Mouse (Mus musculus) 3T3-L1 (cell line): ENCODE measurements around the gene Slc5a5.

Experiments
- DNase-seq: peaks from one replicate; pipeline ENCODE4 v3.0.0-alpha.2; 2015; ENCODE audit warnings: low read depth, low spot score

The Slc5a5 gene

DNA sequence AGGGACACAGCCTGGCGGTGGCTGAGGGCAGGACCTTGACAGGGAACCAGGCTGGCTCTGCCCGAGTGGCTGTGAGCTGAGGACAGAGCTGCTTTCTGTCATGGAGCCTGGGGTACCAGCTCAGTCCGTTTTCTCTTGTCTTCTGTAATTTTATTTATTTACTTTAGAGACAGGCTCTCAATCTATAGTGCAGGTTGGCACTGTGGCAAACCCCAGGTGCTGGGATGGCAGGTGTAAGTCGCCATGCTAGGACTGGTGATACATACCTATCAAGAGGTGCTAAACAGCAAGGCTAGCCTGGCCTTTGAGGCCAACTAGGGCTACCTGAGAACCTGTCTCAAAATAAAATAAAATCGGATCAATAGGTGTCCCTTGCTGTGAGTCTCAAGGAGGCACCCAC, 36.5 kb downstream of the Slc5a5 start:
- no peak for DNase-seq

- no peak for DNase-seq
Measured at GRCm38 (mm10) chr8:70853863-70854262, 38.7 kb downstream of the Slc5a5 start.

- no peak for DNase-seq
Measured at GRCm38 (mm10) chr8:70852595-70853231, 39.8 kb downstream of the Slc5a5 start.

DNA sequence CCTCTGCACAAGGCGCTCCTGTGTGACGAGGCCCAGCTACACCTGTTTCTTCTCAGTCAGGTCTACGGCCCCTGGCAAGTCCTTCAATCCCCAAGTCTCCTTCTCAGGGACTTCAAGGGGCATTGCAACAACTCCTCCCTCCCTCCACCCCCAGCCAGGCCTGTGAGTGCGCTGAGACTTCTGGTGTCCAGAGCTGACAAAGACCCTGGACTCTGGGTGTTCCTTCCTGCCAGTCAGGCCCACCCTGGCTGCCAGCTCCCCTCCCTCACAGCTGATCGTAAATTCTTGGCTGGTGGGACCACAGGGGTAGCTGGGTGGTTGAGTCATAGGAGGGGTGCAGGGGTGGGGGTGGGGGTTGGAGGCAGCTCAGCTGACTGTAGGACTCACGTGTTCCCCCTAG, 40.7 kb downstream of the Slc5a5 start:
- no peak for DNase-seq

DNA sequence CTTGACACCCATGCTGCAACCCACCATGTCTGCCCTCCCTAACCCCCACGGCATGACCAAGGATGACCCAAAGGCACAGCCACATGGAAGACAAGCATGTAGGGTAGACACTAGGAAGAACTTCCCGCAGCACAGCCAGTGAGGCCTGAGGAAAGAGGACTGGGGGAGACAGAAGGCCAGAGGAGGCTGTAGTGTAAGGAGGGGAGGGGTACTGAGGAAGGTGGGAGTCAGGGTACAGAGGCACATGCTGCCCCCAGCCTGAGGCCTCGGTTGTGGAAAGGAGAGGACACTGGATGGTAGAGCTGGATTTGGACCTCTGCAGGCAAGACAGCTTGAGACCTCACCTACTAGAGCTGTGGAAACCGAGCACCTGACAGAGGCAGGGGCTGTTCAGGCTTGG, 41.6 kb downstream of the Slc5a5 start:
- no peak for DNase-seq

- DNase-seq: no peak
Measured at GRCm38 (mm10) chr8:70850132-70850845, 42.3 kb downstream of the Slc5a5 start.

GRCm38 (mm10) chr8:70849333-70849990, 43.1 kb downstream of the Slc5a5 start:
- DNase-seq: peak; percentile 25

GRCm38 (mm10) chr8:70846371-70847154, 46.0 kb downstream of the Slc5a5 start:
- DNase-seq: no peak

DNA sequence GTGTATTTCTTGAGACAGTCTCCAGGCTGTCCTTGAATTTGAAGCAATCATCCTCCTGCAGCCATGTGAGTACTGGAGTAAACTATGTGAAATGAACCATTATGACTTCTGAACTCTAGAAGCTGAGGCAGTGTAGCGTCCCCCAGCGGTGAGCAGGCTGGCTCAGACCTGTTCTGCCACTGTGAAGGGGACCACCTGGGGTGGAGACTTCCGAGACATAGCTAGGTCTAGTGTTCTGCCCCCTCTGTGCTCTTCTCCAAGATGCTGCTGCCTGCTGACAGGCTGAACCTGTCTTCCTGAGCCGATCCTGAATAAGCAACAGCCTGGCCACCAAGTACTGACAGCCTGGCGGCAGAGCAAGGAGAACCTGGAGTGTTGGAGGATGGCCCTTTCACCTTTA, 47.4 kb downstream of the Slc5a5 start:
- DNase-seq: no peak

- peak; percentile 94 for DNase-seq
Measured at GRCm38 (mm10) chr8:70844523-70844922, 48.0 kb downstream of the Slc5a5 start.

GRCm38 (mm10) chr8:70843941-70844340, 48.6 kb downstream of the Slc5a5 start:
- no peak for DNase-seq

DNA sequence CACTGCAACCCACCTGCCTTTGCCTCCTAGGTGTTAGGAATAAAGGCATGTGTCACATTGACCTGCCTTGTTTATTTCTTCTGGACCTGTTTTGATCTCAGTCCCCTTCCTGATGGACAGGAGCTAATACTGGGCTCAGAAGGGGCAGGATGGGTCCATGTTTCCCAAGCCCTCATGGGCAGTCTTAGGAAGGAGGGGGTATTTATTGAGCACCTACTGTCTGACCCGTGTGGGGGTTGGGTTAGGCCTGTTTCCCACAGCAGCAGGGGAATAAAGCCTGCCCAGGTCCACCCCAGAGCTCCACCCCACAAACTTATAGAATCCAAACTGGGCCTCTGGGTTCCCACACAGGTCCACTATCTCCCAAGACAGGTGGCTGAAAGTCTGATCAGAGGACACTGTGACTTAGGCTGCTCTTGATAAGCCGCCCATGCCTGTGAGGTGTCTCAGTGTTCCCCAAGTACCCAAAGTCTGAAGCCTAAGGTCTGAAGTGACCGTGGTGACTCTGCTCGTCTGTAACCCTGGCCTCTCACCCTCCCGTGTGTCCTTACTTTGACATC, 49.3 kb downstream of the Slc5a5 start:
- DNase-seq: no peak

DNA sequence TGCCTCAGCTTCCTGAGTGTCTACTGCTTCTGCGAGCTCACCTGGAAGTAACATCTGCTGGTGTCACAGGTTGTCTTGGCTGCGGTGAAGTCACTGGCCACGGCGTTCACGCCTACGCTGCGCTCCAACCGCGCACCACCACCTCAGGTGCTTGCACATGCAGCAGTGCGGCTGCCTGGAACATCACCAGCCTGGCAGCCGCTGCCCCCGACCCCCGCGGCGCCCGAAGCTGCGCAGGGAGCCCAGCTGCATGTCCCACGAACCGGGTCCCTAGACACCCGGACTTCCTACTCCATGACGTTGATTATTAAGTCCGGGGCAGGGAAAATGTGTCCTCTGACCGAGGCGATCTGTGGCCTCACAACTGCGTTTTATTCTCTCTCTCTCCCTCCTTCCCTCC, 50.1 kb downstream of the Slc5a5 start:
- no peak for DNase-seq

GRCm38 (mm10) chr8:70841147-70842072, 51.1 kb downstream of the Slc5a5 start:
- peak; percentile 96 for DNase-seq

DNA sequence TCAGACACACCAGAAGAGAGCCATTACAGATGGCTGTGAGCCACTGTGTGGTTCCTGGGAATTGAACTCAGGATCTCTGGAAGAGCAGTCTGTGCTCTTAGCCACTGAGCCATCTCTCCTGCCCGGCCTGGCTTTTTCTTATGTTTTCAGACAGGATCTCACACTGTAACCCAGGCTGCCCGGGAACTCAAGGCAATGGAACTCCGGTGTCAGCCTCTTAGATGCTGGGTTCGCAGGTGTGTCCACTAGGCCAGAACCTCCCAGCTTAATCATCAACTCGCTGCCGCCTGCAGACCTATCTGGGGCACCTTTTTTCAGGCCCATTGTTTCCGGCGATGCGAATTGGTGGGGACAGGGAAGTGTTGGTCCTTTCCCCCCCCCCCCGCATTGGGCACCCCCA, 52.0 kb downstream of the Slc5a5 start:
- DNase-seq: peak; percentile 38

GRCm38 (mm10) chr8:70839408-70840351, 52.9 kb downstream of the Slc5a5 start, which contains the start of gene Arrdc2:
TSS of gene Arrdc2 (minus strand) at chr8:70839720.
- peak; percentile 100 for DNase-seq

GRCm38 (mm10) chr8:70838654-70839407, 53.7 kb downstream of the Slc5a5 start:
- peak; percentile 51 for DNase-seq

DNA sequence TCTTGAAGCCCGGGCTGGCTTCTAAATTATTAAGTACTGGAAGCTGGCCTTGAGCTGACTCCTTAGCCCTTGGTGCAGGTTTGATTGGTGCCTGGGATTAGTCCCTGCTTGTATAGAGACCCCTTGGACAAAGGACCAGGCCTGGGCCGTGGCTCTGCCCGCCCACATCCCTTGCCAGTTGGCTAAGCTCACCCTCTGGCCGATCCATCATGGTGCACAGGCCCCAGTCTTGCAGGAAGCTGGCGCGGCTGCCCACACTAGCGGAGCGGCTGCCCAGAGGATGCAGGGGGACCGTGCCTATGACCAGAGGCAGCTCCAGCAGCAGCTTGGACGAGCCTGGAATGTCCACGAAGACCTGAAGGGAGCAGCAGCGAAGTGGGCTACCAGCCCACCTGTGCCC, 55.9 kb downstream of the Slc5a5 start:
- DNase-seq: no peak

- no peak for DNase-seq
Measured at GRCm38 (mm10) chr8:70834071-70834470, 58.5 kb downstream of the Slc5a5 start.
